Mouse (Mus musculus) spleen, adult 2 months (tissue): ENCODE data around the gene Zic3. TPM values are rescaled to one million over a fixed set of nuclear protein-coding genes. Genes with fewer than 3 reads are reported as not detected.

Experiments
- DNase-seq, 2 experiments: peaks; one replicate each; pipeline versions ENCODE4 v3.0.0 to v3.0.0-alpha.2; 2012 to 2021; ENCODE audit warnings: low spot score in 2 of 2, low read depth in 1 of 2
- H3K27ac ChIP-seq: fragments of 200-500 bp; 2 replicates; pipeline ENCODE4 v1.5.1; 2012; ENCODE audit warnings: low read length, inconsistent platforms; ENCODE audit not compliant: insufficient read depth
- H3K27me3 ChIP-seq: fragments of 200-500 bp; 2 replicates; pipeline ENCODE4 v1.6.1; 2012; ENCODE audit warnings: mild to moderate bottlenecking, moderate library complexity, low read length, inconsistent platforms; ENCODE audit not compliant: control insufficient read depth, insufficient read depth
- H3K36me3 ChIP-seq: fragments of 200-500 bp; 2 replicates; pipeline ENCODE4 v1.6.1; 2012; ENCODE audit warnings: mild to moderate bottlenecking, low read length, inconsistent platforms; ENCODE audit not compliant: control insufficient read depth, insufficient read depth
- H3K4me1 ChIP-seq: fragments of 200-500 bp; 2 replicates; pipeline ENCODE4 v1.6.1; 2011; ENCODE audit warnings: inconsistent platforms; ENCODE audit not compliant: control insufficient read depth, insufficient read depth, insufficient read length
- H3K4me3 ChIP-seq: fragments of 200-500 bp; 2 replicates; pipeline ENCODE4 v1.5.1; 2011; ENCODE audit warnings: mild to moderate bottlenecking, inconsistent platforms; ENCODE audit not compliant: insufficient read depth, insufficient read length; ENCODE audit errors: extremely low read depth
- CTCF ChIP-seq: fragments of 200-500 bp; IDR thresholded peaks from 2 replicates; pipeline ENCODE4 v1.5.1; 2011; ENCODE audit warnings: mild to moderate bottlenecking, inconsistent platforms; ENCODE audit not compliant: insufficient read depth, insufficient read length, insufficient replicate concordance; ENCODE audit errors: extremely low read depth
- POLR2A ChIP-seq: fragments of 200-500 bp; IDR thresholded peaks from 2 replicates; pipeline ENCODE4 v1.6.1; 2011; ENCODE audit warnings: low read depth, low read length, inconsistent platforms
- WGBS: fragments of 180-500 bp; shearing (Covaris S2); methylation state at CpG from one replicate; pipeline ENCODE4 v1.1.7; 2018; 5-methylcytosine and 5-hydroxymethylcytosine counted together
- polyA plus RNA-seq: library from polyadenylated mRNA; depleted of rRNA; stranded (reverse); fragments of >200 nt; gene quantifications from 2 replicates; pipeline ENCODE4 v1.2.3, GENCODE M21; 2012; rRNA removed

Zic3 gene
- polyA plus RNA-seq: not detected in 2 replicates

GRCm38 (mm10) chrX:58022400-58022799, at the start of gene Zic3:
TSS of gene Zic3 (plus strand) at chrX:58022700.
- H3K4me1 ChIP-seq: no peaks in the 10 kb centered on the region
- no peak for DNase-seq
- no peaks in the 10 kb centered on the region for H3K36me3 ChIP-seq
- no peak within 1 kb of the TSS for H3K27ac ChIP-seq
- 84% methylated on average over 2 of the region's 2 CpGs for WGBS
- peaks cover 3% of the 10 kb centered on the region; the same call in 1 of the 2 replicates for H3K27me3 ChIP-seq
- no peak within 1 kb of the TSS for H3K4me3 ChIP-seq
- no peak for TF ChIP-seq POLR2A
- TF ChIP-seq CTCF: no peak

- Histone ChIP-seq H3K4me1 (no peaks in the 10 kb centered on the region), H3K27ac (no peak overlapping the region), H3K27me3 (no peaks in the 10 kb centered on the region), H3K36me3 (no peaks in the 10 kb centered on the region), H3K4me3 (no peak overlapping the region)
- no peak for TF ChIP-seq POLR2A
- TF ChIP-seq CTCF: no peak
- 79% methylated on average over 4 of the region's 4 CpGs for WGBS
- no peak for DNase-seq
Observed at GRCm38 (mm10) chrX:57982351-57982750, 40.1 kb upstream of the Zic3 start.

GRCm38 (mm10) chrX:57987455-57988109, 34.9 kb upstream of the Zic3 start:
- H3K4me3 ChIP-seq: no peak overlapping the region
- WGBS: 74% methylated on average over 10 of the region's 10 CpGs
- DNase-seq: no peak
- no peaks in the 10 kb centered on the region for H3K27me3 ChIP-seq
- H3K27ac ChIP-seq: no peak overlapping the region
- H3K4me1 ChIP-seq: no peaks in the 10 kb centered on the region
- TF ChIP-seq POLR2A (no peak), CTCF (no peak)
- H3K36me3 ChIP-seq: no peaks in the 10 kb centered on the region

GRCm38 (mm10) chrX:58013391-58013790, 9.1 kb upstream of the Zic3 start:
- no peak for DNase-seq
- H3K36me3 ChIP-seq: no peaks in the 10 kb centered on the region
- TF ChIP-seq POLR2A (no peak), CTCF (no peak)
- no peaks in the 10 kb centered on the region for H3K27me3 ChIP-seq
- H3K4me1 ChIP-seq: no peaks in the 10 kb centered on the region
- no peak overlapping the region for H3K27ac ChIP-seq
- WGBS: 66% methylated on average over 5 of the region's 5 CpGs
- no peak overlapping the region for H3K4me3 ChIP-seq

- no peak for TF ChIP-seq POLR2A
- TF ChIP-seq CTCF: no peak
- no peak overlapping the region for H3K4me3 ChIP-seq
- no peaks in the 10 kb centered on the region for H3K36me3 ChIP-seq
- no peak for DNase-seq
- no peaks in the 10 kb centered on the region for H3K4me1 ChIP-seq
- no peaks in the 10 kb centered on the region for H3K27me3 ChIP-seq
- H3K27ac ChIP-seq: no peak overlapping the region
- 33% methylated on average over 12 of the region's 12 CpGs for WGBS
Observed at GRCm38 (mm10) chrX:58014093-58014492, 8.4 kb upstream of the Zic3 start.

GRCm38 (mm10) chrX:58014761-58015160, 7.7 kb upstream of the Zic3 start:
- H3K4me1 ChIP-seq: no peaks in the 10 kb centered on the region
- H3K4me3 ChIP-seq: no peak overlapping the region
- TF ChIP-seq CTCF: no peak
- TF ChIP-seq POLR2A: no peak
- WGBS: 30% methylated on average over 13 of the region's 13 CpGs
- no peak overlapping the region for H3K27ac ChIP-seq
- H3K27me3 ChIP-seq: peaks cover 3% of the 10 kb centered on the region; the same call in 1 of the 2 replicates
- H3K36me3 ChIP-seq: no peaks in the 10 kb centered on the region
- no peak for DNase-seq

GRCm38 (mm10) chrX:58015336-58015945, 7.1 kb upstream of the Zic3 start:
- Histone ChIP-seq H3K4me3 (no peak overlapping the region), H3K36me3 (no peaks in the 10 kb centered on the region), H3K27ac (no peak overlapping the region), H3K4me1 (no peaks in the 10 kb centered on the region), H3K27me3 (peaks cover 3% of the 10 kb centered on the region; the same call in 1 of the 2 replicates)
- TF ChIP-seq CTCF (no peak), POLR2A (no peak)
- WGBS: 34% methylated on average over 29 of the region's 29 CpGs
- DNase-seq: no peak
